Mouse (Mus musculus): ENCODE measurements around the gene Speer4f2.

Gene Speer4f2

DNA sequence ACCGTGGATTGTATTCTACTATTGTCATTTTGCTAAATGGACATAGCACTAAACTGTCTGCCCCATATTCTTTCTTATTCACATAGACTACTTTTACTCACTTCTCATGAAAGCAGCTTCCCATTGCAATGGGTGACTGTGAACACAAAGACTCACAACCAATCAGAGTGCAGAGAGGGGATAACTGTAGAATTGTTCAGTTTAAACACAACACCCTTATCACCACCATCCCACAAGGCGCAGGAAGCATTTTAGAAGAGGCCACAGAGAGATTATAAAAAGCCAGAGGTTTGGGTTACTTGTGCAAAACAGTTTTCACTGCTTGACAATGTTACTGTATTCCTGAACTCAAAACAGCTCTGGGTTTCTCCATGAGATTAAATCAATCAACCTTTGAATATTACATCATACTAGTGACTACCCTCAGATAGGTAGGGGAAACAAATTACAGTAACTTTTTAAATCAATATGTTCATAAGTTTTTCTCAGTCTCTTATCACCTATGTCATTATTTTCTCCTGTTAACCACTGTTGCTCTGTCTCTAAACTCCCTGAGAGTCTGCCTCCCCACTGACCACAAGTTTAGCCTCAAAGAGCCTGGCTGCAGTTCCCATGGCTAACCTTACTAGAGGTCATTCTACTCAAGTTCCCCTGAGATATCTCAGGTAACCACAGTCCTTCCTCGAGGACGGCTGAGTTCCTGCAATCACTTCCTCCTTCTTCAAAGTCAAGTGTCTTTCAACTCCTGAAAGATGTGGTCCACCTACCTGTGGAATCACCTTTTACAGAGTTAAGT, 29.5 kb downstream of the Speer4f2 start:
- Histone ChIP-seq H3K27me3 (ENCODE audit: insufficient read depth, low read length) (no peaks in the 10 kb centered on the region), H3K36me3 (ENCODE audit: insufficient read depth, low read length) (no peaks in the 10 kb centered on the region), H3K4me3 (replicated peaks; ENCODE audit: low read length) (no peak overlapping the region), H3K4me1 (replicated peaks; ENCODE audit: low read depth, low read length) (no peaks in the 10 kb centered on the region), H3K9me3 (ENCODE audit: low read length) (no peaks in the 10 kb centered on the region)
- TF ChIP-seq POU5F1 (IDR thresholded peaks at IDR 0.05; ENCODE audit: borderline replicate concordance, low read length) = no peak
- no peak for TF ChIP-seq CTCF (conservative IDR thresholded peaks at IDR 0.05; ENCODE audit: low read length)
- TF ChIP-seq NANOG (IDR thresholded peaks at IDR 0.05; ENCODE audit: borderline replicate concordance, low read length) = no peak

DNA sequence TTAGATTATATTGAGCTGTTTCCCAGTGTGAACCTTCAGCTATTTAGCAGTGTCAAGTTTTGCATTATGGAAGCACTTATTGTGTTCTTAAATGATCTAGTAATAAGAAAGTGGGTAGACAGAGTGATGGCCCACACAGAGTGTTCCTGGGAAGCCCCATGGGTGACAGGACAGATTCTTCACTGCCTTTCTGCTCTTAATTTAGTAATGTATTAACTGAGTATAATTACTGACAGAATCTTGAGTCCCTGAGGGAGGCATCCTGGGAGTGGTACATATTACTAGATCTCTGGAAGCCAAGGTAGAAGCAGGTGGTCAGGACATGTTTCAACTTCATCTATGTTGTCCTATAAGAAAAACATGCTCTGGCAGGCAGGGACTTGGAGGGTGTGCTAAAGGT, 30.6 kb downstream of the Speer4f2 start:
- H3K36me3 ChIP-seq (ENCODE audit: insufficient read depth, low read length) = no peaks in the 10 kb centered on the region
- H3K27me3 ChIP-seq (ENCODE audit: insufficient read depth, low read length) = no peaks in the 10 kb centered on the region
- no peak overlapping the region for H3K4me3 ChIP-seq (replicated peaks; ENCODE audit: low read length)
- TF ChIP-seq POU5F1 (IDR thresholded peaks at IDR 0.05; ENCODE audit: borderline replicate concordance, low read length) = no peak
- no peak for TF ChIP-seq NANOG (IDR thresholded peaks at IDR 0.05; ENCODE audit: borderline replicate concordance, low read length)
- no peak for TF ChIP-seq CTCF (conservative IDR thresholded peaks at IDR 0.05; ENCODE audit: low read length)
- H3K4me1 ChIP-seq (replicated peaks; ENCODE audit: low read depth, low read length) = no peaks in the 10 kb centered on the region
- H3K9me3 ChIP-seq (ENCODE audit: low read length) = no peaks in the 10 kb centered on the region

DNA sequence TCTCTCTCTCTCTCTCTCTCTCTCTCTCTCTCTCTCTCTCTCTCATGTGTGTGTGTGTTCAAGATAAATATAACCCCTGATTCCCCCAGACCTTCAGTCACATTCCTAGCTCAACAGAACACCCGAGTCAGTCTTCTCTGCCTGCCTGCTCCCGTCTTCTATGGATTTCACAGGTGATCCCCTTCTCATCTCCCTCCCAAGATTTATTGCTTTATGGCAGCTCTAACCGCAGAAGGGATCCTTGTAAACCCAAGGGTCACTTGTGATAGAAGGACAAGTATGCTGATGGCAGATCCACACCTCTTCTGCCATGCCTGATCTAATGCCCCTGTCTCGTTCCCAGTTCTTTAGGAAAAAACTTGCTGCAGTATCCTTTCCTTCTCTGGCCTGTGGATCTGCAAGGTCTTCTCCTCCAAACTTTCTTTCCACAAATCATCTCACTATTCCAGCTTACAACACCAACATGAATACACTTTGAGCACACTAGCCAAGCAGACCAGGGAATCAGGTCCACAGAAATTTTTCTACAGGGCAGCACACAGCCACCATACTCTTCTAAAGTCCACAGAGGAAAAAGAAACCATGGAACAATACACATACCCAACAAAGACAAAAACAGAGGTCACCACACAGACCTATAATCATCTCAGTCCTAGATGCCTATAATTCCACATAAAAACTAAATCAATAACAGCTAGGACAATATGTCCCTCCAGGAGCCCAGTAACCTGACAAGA, 36.1 kb downstream of the Speer4f2 start:
- Histone ChIP-seq H3K9me3 (ENCODE audit: low read length) (peaks cover 12% of the 10 kb centered on the region), H3K4me3 (replicated peaks; ENCODE audit: low read length) (no peak overlapping the region), H3K4me1 (replicated peaks; ENCODE audit: low read depth, low read length) (no peaks in the 10 kb centered on the region), H3K27me3 (ENCODE audit: insufficient read depth, low read length) (no peaks in the 10 kb centered on the region), H3K36me3 (ENCODE audit: insufficient read depth, low read length) (no peaks in the 10 kb centered on the region)
- TF ChIP-seq NANOG (IDR thresholded peaks at IDR 0.05; ENCODE audit: borderline replicate concordance, low read length) (no peak), CTCF (conservative IDR thresholded peaks at IDR 0.05; ENCODE audit: low read length) (no peak), POU5F1 (IDR thresholded peaks at IDR 0.05; ENCODE audit: borderline replicate concordance, low read length) (no peak)

DNA sequence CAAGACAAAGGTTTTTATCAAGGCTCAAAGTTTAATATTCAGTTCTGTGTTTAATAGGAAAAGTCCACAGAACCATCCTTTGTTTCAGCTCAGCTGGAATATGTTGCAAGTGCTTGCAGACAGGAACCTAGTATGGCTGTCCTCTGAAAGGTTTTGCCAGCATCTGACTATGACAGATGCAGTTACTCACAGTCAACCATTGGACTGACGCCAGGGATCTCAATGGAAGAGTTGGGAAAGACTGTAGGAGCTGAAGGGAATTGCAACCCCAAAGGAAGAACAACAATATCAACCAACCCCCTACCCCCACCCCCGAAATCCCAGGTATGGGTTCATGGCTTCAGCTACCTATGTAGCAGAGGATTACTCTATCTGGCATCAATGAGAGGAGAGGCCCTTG, 44.2 kb downstream of the Speer4f2 start:
- Histone ChIP-seq H3K4me3 (replicated peaks; ENCODE audit: low read length) (no peak overlapping the region), H3K27me3 (ENCODE audit: insufficient read depth, low read length) (no peaks in the 10 kb centered on the region), H3K4me1 (replicated peaks; ENCODE audit: low read depth, low read length) (no peaks in the 10 kb centered on the region), H3K36me3 (ENCODE audit: insufficient read depth, low read length) (no peaks in the 10 kb centered on the region), H3K9me3 (ENCODE audit: low read length) (no peaks in the 10 kb centered on the region)
- TF ChIP-seq NANOG (IDR thresholded peaks at IDR 0.05; ENCODE audit: borderline replicate concordance, low read length) (no peak), CTCF (conservative IDR thresholded peaks at IDR 0.05; ENCODE audit: low read length) (no peak), POU5F1 (IDR thresholded peaks at IDR 0.05; ENCODE audit: borderline replicate concordance, low read length) (no peak)

DNA sequence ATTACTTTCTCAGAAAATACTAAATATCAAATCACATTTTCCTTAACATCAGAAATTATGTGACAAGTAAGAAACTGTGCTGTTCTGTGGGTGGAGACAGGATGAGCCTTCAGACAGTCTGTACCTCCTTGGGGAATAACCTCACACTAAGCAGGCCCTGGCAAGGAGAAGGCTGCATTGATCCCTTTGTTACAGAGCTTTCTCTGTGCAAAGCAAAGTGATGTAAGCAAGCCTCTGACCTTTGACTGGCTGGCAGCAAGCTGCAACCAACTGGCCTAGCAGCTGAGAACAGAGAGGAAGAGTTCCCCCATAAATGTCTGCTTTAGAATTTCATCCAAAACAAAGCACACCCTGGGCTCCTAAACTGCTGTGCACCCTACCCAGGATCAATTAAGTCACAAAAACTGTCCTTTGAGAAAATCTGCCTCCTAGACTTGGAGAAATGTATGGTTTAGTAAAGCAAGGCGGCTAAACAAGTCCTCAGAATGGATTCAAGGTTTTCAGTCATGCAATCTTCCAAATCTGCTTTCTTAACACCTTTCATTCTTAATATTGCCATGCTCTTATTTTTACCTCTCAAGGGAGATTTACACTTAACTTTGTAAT, 46.3 kb downstream of the Speer4f2 start:
- Histone ChIP-seq H3K36me3 (ENCODE audit: insufficient read depth, low read length) (no peaks in the 10 kb centered on the region), H3K4me3 (replicated peaks; ENCODE audit: low read length) (no peak overlapping the region), H3K4me1 (replicated peaks; ENCODE audit: low read depth, low read length) (no peaks in the 10 kb centered on the region), H3K9me3 (ENCODE audit: low read length) (no peaks in the 10 kb centered on the region), H3K27me3 (ENCODE audit: insufficient read depth, low read length) (no peaks in the 10 kb centered on the region)
- TF ChIP-seq POU5F1 (IDR thresholded peaks at IDR 0.05; ENCODE audit: borderline replicate concordance, low read length) = no peak
- no peak for TF ChIP-seq NANOG (IDR thresholded peaks at IDR 0.05; ENCODE audit: borderline replicate concordance, low read length)
- TF ChIP-seq CTCF (conservative IDR thresholded peaks at IDR 0.05; ENCODE audit: low read length) = no peak

DNA sequence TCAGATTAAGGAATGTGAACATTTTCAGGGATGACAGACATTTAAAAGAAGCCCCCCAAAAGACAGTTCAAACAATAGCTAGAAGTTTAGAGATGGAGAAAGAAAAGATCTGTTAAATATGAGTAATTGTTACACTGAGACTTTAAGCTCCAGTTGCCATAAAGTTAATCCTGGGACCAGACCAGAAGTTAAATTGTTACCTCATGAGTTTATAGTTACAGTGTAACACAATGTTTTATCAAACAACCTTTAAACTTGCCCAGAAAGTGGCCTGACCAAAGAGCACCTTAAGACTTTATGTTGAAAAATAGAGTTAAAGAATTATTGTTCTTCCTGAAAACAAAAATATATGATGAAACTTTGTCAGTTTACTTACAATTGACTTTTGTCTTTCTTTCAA, 46.9 kb downstream of the Speer4f2 start:
- TF ChIP-seq CTCF (conservative IDR thresholded peaks at IDR 0.05; ENCODE audit: low read length) = no peak
- TF ChIP-seq POU5F1 (IDR thresholded peaks at IDR 0.05; ENCODE audit: borderline replicate concordance, low read length) = no peak
- TF ChIP-seq NANOG (IDR thresholded peaks at IDR 0.05; ENCODE audit: borderline replicate concordance, low read length) = no peak
- H3K9me3 ChIP-seq (ENCODE audit: low read length) = no peaks in the 10 kb centered on the region
- H3K27me3 ChIP-seq (ENCODE audit: insufficient read depth, low read length) = no peaks in the 10 kb centered on the region
- no peak overlapping the region for H3K4me3 ChIP-seq (replicated peaks; ENCODE audit: low read length)
- no peaks in the 10 kb centered on the region for H3K4me1 ChIP-seq (replicated peaks; ENCODE audit: low read depth, low read length)
- H3K36me3 ChIP-seq (ENCODE audit: insufficient read depth, low read length) = no peaks in the 10 kb centered on the region

DNA sequence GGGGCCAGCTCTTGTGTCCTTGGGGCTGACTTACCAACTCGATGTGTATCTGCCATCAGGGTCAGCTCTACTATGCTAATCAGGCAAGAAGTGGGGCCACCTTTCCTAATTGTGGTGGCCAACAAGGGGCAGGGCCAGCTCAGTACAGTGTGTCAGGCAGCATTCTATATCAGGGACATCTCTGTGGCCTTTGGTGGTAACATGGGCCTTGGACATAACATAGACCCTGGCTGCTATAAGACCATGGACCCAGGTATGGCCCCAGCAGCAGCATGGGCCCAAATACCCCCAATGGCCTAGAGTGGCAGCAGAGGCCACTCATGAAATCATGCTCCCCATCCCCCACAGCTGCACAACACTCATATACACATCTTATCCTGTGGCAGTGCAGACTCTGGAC, 49.2 kb downstream of the Speer4f2 start:
- H3K36me3 ChIP-seq (ENCODE audit: insufficient read depth, low read length) = no peaks in the 10 kb centered on the region
- no peaks in the 10 kb centered on the region for H3K27me3 ChIP-seq (ENCODE audit: insufficient read depth, low read length)
- H3K4me3 ChIP-seq (replicated peaks; ENCODE audit: low read length) = no peak overlapping the region
- TF ChIP-seq POU5F1 (IDR thresholded peaks at IDR 0.05; ENCODE audit: borderline replicate concordance, low read length) (no peak), CTCF (conservative IDR thresholded peaks at IDR 0.05; ENCODE audit: low read length) (no peak), NANOG (IDR thresholded peaks at IDR 0.05; ENCODE audit: borderline replicate concordance, low read length) (no peak)
- no peaks in the 10 kb centered on the region for H3K9me3 ChIP-seq (ENCODE audit: low read length)
- no peaks in the 10 kb centered on the region for H3K4me1 ChIP-seq (replicated peaks; ENCODE audit: low read depth, low read length)

DNA sequence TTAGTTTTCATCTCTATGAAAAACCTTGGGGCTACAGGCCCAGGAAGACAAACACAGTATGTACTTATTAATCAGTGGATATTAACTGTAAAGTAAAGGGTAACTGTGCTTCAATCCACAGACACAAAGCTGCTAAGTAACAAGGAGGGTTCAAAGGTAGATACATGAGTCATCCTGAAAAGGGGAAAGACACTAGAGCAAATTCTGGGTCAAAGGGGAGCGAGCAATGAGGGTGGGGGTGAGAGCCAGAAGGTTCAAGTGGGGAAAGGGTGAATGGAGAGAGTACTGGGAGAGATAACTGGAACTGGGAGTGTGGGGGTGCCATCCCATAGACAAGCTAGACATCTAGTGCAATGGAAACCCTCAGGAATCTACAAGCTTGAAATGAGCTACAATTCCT, 54.0 kb downstream of the Speer4f2 start:
- no peaks in the 10 kb centered on the region for H3K36me3 ChIP-seq (ENCODE audit: insufficient read depth, low read length)
- H3K4me3 ChIP-seq (replicated peaks; ENCODE audit: low read length) = no peak overlapping the region
- H3K4me1 ChIP-seq (replicated peaks; ENCODE audit: low read depth, low read length) = no peaks in the 10 kb centered on the region
- H3K27me3 ChIP-seq (ENCODE audit: insufficient read depth, low read length) = no peaks in the 10 kb centered on the region
- TF ChIP-seq POU5F1 (IDR thresholded peaks at IDR 0.05; ENCODE audit: borderline replicate concordance, low read length) = no peak
- TF ChIP-seq NANOG (IDR thresholded peaks at IDR 0.05; ENCODE audit: borderline replicate concordance, low read length) = no peak
- no peak for TF ChIP-seq CTCF (conservative IDR thresholded peaks at IDR 0.05; ENCODE audit: low read length)
- no peaks in the 10 kb centered on the region for H3K9me3 ChIP-seq (ENCODE audit: low read length)

Data from E14TG2a.4 (cell line).